Mouse (Mus musculus) testis, adult 2 months (tissue): Measurements from ENCODE around the gene Huwe1.

ENCODE experiments used
- CTCF ChIP-seq: fragments of 200-500 bp; IDR thresholded peaks from 2 replicates; pipeline ENCODE4 v1.5.1; 2012; ENCODE audit warnings: low read depth, mild to moderate bottlenecking, inconsistent platforms, low read length, moderate library complexity; ENCODE audit not compliant: control insufficient read depth, insufficient read depth, insufficient replicate concordance
- POLR2A ChIP-seq: fragments of 200-500 bp; IDR thresholded peaks from 2 replicates; pipeline ENCODE4 v1.6.1; 2012; ENCODE audit warnings: low read depth, mild to moderate bottlenecking, inconsistent platforms, low read length, moderate library complexity; ENCODE audit not compliant: control insufficient read depth

- TF ChIP-seq CTCF: no peak
- TF ChIP-seq POLR2A: no peak
Measured at GRCm38 (mm10) chrX:151951181-151951580, 150.6 kb downstream of the Huwe1 start.
